Mouse (Mus musculus) hindlimb bud, embryonic 11.5 days (tissue): ENCODE data around the gene Olfr131.
"Not testable (repeated sequence)": the region's sequence is repeated elsewhere in the genome, so short reads cannot be mapped to it uniquely, and the experiment has no call there.

Experiments used
- DNase-seq: peaks from one replicate; pipeline ENCODE4 v3.0.0-alpha.2; 2012; ENCODE audit warnings: low read depth, low spot score; ENCODE audit errors: extremely low spot score

Olfr131 gene

GRCm38 (mm10) chr17:38088593-38088992 is at the start of gene Olfr131:
Gene Olfr131, minus strand, starts transcription at chr17:38088693.
- no peak for DNase-seq

GRCm38 (mm10) chr17:38134426-38134825 is 45.9 kb upstream of the Olfr131 start, which contains the start of gene Olfr132:
Gene Olfr132, minus strand, starts transcription at chr17:38134526.
- no peak for DNase-seq

- DNase-seq = not testable (repeated sequence)
Observed at GRCm38 (mm10) chr17:38125371-38125770, 36.9 kb upstream of the Olfr131 start.

- not testable (repeated sequence) for DNase-seq
Observed at GRCm38 (mm10) chr17:38124199-38124598, 35.7 kb upstream of the Olfr131 start.

DNA sequence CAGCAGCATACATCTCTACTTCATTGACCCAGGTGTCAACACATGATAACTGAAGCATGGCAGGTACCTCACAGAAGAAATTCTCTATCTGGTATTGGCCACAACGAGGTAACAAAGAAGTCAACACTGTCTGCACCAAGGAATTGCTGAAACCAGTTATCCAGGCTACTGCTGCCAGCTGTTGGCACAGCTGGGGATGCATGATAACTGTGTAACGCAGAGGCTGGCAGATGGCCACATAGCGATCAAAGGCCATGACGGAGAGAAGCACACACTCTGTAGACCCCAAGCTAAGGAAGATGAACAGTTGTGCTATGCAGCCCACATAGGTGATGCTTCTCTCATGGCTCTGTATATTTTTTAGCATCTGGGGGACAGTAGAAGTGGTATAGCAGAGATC is 6.1 kb downstream of the Olfr131 start:
- DNase-seq = no peak

DNA sequence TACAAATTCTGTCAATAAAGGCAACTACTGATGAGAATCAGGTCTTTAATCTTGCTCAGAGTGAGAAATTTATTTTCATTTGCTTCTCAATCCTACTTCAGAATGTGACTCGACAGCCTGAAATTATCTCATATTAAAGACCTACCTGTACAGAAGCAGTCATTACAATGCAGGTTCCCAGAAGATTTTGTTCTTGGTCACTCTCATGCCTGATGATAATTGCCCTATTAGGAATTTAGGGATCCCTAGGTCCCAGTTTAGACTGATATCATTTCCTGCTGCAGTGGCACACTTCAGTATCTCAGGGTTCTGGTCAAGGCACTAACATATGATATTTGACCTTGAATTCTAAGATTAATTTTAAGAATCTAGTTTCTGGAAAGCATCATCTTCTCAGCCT is 24.9 kb downstream of the Olfr131 start, which contains the start of gene Olfr130:
TSS of gene Olfr130 (plus strand) at position 301 of the 400 bp plus-strand sequence.
- DNase-seq = no peak

GRCm38 (mm10) chr17:38059979-38060378 is 28.5 kb downstream of the Olfr131 start, which contains the start of gene Olfr129:
Gene Olfr129, minus strand, starts transcription at chr17:38060079.
- DNase-seq = no peak
